ENCODE assay signal across 16 mouse cellular contexts in genomic region chr9:54472784-54473183, GRCm38 (mm10). TPM values are rescaled to one million over a fixed set of nuclear protein-coding genes. Genes with fewer than 3 reads are reported as not detected.
DNase-seq lines count a peak whose midpoint lies in the region.
"Had no signal": no experiment of that assay in that cellular context is flagged by ENCODE, and none has a peak within 500 bp of the region (broad histone marks: within the 10 kb centered on the region; RNA-seq: fewer than 3 reads in every experiment).

No protein-coding gene starts in this region.

- peak; percentile 8 for DNase-seq in embryo, embryonic 11 days
- no peak for DNase-seq in embryo, embryonic 9.5 days (ENCODE audit: extremely low spot score)
- DNase-seq in heart, adult 8-10 months (ENCODE audit: low spot score) = peak; percentile 3
- no peak for DNase-seq in heart, postnatal 4 days
- DNase-seq in layer of hippocampus, adult 9-11 months = peak; percentile 25
- no peak for DNase-seq in layer of hippocampus, postnatal 25 days (ENCODE audit: extremely low spot score in 1 of 2, low spot score in 1 of 2)
- DNase-seq: adrenal gland, postnatal 10 days; adrenal gland, postnatal 36 days; cerebellum, adult 18-20 months; cerebellum, adult 9-10 months; cerebellum, postnatal 25 days; gastrocnemius, postnatal 10 days; gastrocnemius, postnatal 36 days; heart, postnatal 10 days; heart, postnatal 36 days; kidney, adult 18-20 months had no signal

RNA-seq across cellular contexts. Expression of gene Dmxl2, which starts 28.6 kb away (rescaled TPM):
- total RNA-seq in heart, adult 8-10 months (2022) = 10 to 100 TPM; 21.8 to 30.1 (median 27.1) TPM
- total RNA-seq in heart, postnatal 4 days (2021) = 10 to 100 TPM; 21.2 to 24.5 TPM
- 100 to 1,000 TPM; 187 to 212 TPM for total RNA-seq in layer of hippocampus, postnatal 25 days (2021)

Comparison
In these comparisons a context has a peak if more than half of its experiments do, and no peak if none do; other contexts are left out.
1. DNase-seq: peak in embryo, embryonic 11 days (single experiment), heart, adult 8-10 months (single experiment) and layer of hippocampus, adult 9-11 months (single experiment); none in embryo, embryonic 9.5 days (single experiment), heart, postnatal 4 days (single experiment) and layer of hippocampus, postnatal 25 days (0 of 2).
2. RNA of gene Dmxl2, which starts 28.6 kb away (total RNA-seq): 187 to 212 TPM in layer of hippocampus, postnatal 25 days; 21.8 to 30.1 TPM in heart, adult 8-10 months and 21.2 to 24.5 TPM in heart, postnatal 4 days; every median in the first group is over 4 times any median in the second.